Mouse (Mus musculus) lung, embryonic 16.5 days (tissue): ENCODE measurements at regions not wholly inside any gene's neighbourhood (a gene's known extent, or its start where the extent isn't known, plus 50 kb on each side); places are given as distances from the start of the nearest gene placed in this dataset.
A peak's percentile ranks its signal among the peaks of the same experiment; 100 is the strongest.

ENCODE experiments used
- ATAC-seq: fragments of 200-750 bp; cut with Nextera tagmentation; 2 replicates; pipeline ENCODE4 v1.8.0; 2017; ENCODE audit warnings: low read depth, mild to moderate bottlenecking, moderate library complexity
- H3K27ac ChIP-seq: fragments of 300-500 bp; sonication (generic); 2 replicates; pipeline ENCODE4 v1.5.1; 2014; ENCODE audit warnings: mild to moderate bottlenecking, control low read depth, low read length
- H3K27me3 ChIP-seq: fragments of 300-500 bp; sonication (generic); 2 replicates; pipeline ENCODE4 v1.6.1; 2014; ENCODE audit warnings: low read depth, low read length, mixed read lengths; ENCODE audit not compliant: control insufficient read depth, insufficient read depth
- H3K36me3 ChIP-seq: fragments of 300-500 bp; sonication (generic); 2 replicates; pipeline ENCODE4 v1.6.1; 2014; ENCODE audit warnings: low read length; ENCODE audit not compliant: control insufficient read depth, insufficient read depth
- H3K4me1 ChIP-seq: fragments of 300-500 bp; sonication (generic); replicated peaks from 2 replicates; pipeline ENCODE4 v1.6.1; 2014; ENCODE audit warnings: low read length, mixed read lengths; ENCODE audit not compliant: control insufficient read depth, insufficient read depth
- H3K4me2 ChIP-seq: fragments of 300-500 bp; sonication (generic); 2 replicates; pipeline ENCODE4 v1.6.1; 2014; ENCODE audit warnings: low read depth, low read length, control low read depth
- H3K4me3 ChIP-seq: fragments of 300-500 bp; sonication (generic); 2 replicates; pipeline ENCODE4 v1.5.1; 2014; ENCODE audit warnings: mild to moderate bottlenecking, low read length, control low read depth
- H3K9ac ChIP-seq: fragments of 300-500 bp; sonication (generic); 2 replicates; pipeline ENCODE4 v1.6.1; 2014; ENCODE audit warnings: low read length, control low read depth
- H3K9me3 ChIP-seq: fragments of 300-500 bp; sonication (generic); 2 replicates; pipeline ENCODE4 v1.6.1; 2016; ENCODE audit warnings: low read length; ENCODE audit not compliant: control insufficient read depth
- WGBS: fragments of 180-500 bp; shearing (Covaris S2); extraction: QIAGEN DNeasy Blood & Tissue Kit; methylation state at CpG from one replicate; pipeline ENCODE4 v1.1.7; 2014; 5-methylcytosine and 5-hydroxymethylcytosine counted together

GRCm38 (mm10) chr16:22750725-22751287 lies 60.6 kb downstream of the Crygs start:
- ATAC-seq, result no peak
- H3K27me3 ChIP-seq, result no peaks in the 10 kb centered on the region

DNA sequence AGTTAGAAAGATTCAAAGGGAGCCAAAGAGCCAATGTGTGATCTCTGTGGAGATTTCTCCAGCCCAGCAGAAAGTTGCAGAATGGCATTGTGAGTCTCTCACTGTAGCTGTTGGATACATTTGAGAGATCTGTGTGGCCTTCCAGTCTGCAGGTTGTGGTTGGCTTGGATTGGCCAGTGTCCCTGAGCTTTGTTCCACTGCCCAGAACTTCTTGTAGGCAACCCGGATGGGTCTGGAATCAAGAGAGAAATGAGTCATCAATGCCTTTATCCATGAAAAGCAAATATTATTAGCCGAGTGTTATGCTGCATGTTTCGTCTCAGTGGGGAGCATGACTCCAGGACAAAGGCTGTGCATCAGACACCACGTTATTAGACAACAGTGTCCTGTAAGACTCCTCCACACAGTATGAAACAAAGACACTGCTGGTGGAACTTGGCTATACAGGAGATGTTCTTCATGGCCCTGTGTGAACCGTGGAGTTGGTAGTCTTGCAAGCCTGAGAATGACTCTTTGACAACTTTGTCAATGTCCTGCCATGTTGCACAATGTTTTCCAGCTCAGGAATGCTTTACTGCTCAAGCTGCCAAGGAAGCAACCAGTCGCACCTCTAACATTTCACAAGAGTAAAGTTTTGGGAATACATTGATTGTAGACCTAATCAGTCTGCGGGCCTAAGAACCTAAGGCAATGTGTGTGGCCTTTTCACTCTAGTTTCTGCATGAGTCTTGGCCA lies 67.1 kb downstream of the Crygs start:
- Histone ChIP-seq H3K4me1 (peaks cover 2% of the 10 kb centered on the region; the same call in 1 of the 2 replicates), H3K9me3 (no peaks in the 10 kb centered on the region), H3K4me2 (no peak overlapping the region), H3K27me3 (no peaks in the 10 kb centered on the region), H3K9ac (no peak overlapping the region), H3K4me3 (no peak overlapping the region), H3K27ac (no peak overlapping the region), H3K36me3 (no peaks in the 10 kb centered on the region)
- WGBS, result 85% methylated on average over 7 of the region's 7 CpGs
- no peak for ATAC-seq

More at GRCm38 (mm10) chr16:22750725-22751287, 60.6 kb downstream of the Crygs start:
- Histone ChIP-seq H3K9ac (no peak overlapping the region), H3K36me3 (no peaks in the 10 kb centered on the region), H3K4me1 (no peaks in the 10 kb centered on the region), H3K27ac (no peak overlapping the region), H3K4me2 (no peak overlapping the region), H3K4me3 (no peak overlapping the region), H3K9me3 (no peaks in the 10 kb centered on the region)
- WGBS, result 79% methylated on average over 5 of the region's 5 CpGs

GRCm38 (mm10) chr16:22743461-22743860 lies 67.9 kb downstream of the Crygs start:
- Histone ChIP-seq H3K9ac (no peak overlapping the region), H3K27me3 (no peaks in the 10 kb centered on the region), H3K4me1 (peaks cover 2% of the 10 kb centered on the region; the same call in 1 of the 2 replicates), H3K4me3 (no peak overlapping the region), H3K27ac (no peak overlapping the region), H3K4me2 (no peak overlapping the region), H3K9me3 (no peaks in the 10 kb centered on the region), H3K36me3 (no peaks in the 10 kb centered on the region)
- 97% methylated on average over 1 of the region's 1 CpGs for WGBS
- ATAC-seq, result no peak

DNA sequence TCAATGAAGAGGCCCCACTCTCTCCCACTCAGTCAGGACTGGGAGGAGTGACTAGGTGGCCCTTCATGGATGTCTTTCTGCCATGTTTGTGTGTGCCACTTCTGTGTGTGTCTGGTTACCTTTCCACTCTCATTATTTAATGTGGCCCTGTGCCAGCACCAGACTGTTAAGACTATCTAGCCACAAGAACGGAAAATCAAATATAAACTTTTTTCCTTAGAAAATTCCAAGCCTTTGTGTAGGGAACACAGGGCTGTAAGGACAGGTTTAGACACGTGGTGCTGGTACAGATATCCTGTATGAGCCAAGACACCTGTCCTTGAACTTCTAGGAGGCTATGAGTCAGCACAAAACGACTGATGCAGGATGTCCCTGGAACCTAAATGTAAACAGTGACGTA lies 69.9 kb downstream of the Crygs start:
- H3K27me3 ChIP-seq, result no peaks in the 10 kb centered on the region
- ATAC-seq, result peak; percentile 85
- peaks cover 2% of the 10 kb centered on the region; the same call in 1 of the 2 replicates for H3K4me1 ChIP-seq
- H3K4me2 ChIP-seq, result no peak overlapping the region
- no peak overlapping the region for H3K27ac ChIP-seq
- no peaks in the 10 kb centered on the region for H3K36me3 ChIP-seq
- WGBS, result 23% methylated on average over 4 of the region's 4 CpGs
- H3K4me3 ChIP-seq, result no peak overlapping the region
- H3K9me3 ChIP-seq, result no peaks in the 10 kb centered on the region
- no peak overlapping the region for H3K9ac ChIP-seq

DNA sequence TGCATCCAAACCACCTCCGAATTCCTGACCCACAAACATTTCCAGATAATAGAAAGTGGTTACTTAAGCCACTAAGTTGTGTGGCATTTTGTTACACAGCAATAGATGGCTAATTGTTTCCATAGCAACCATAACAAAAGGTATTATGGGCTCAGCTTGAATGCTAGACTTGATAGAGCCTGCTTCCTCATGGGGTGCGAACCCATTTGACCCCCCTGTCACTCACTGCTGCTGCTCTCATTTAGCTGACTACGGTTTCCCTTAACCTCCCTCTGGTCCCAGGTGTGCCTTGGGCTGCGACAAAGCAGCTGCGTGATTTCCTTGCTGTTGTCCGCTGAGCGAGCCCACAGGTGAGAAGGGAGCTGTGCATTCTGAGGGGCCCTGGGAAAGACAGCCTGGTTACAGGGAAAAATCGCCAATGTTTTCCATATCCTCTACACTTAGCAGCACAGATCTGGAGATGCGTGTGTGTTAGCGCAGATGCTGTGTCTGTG lies 76.8 kb downstream of the Crygs start:
- Histone ChIP-seq H3K27me3 (no peaks in the 10 kb centered on the region), H3K9me3 (no peaks in the 10 kb centered on the region), H3K4me3 (no peak overlapping the region), H3K4me2 (no peak overlapping the region), H3K9ac (no peak overlapping the region), H3K27ac (no peak overlapping the region), H3K36me3 (no peaks in the 10 kb centered on the region), H3K4me1 (no peaks in the 10 kb centered on the region)
- WGBS, result 56% methylated on average over 10 of the region's 10 CpGs
- ATAC-seq, result no peak

DNA sequence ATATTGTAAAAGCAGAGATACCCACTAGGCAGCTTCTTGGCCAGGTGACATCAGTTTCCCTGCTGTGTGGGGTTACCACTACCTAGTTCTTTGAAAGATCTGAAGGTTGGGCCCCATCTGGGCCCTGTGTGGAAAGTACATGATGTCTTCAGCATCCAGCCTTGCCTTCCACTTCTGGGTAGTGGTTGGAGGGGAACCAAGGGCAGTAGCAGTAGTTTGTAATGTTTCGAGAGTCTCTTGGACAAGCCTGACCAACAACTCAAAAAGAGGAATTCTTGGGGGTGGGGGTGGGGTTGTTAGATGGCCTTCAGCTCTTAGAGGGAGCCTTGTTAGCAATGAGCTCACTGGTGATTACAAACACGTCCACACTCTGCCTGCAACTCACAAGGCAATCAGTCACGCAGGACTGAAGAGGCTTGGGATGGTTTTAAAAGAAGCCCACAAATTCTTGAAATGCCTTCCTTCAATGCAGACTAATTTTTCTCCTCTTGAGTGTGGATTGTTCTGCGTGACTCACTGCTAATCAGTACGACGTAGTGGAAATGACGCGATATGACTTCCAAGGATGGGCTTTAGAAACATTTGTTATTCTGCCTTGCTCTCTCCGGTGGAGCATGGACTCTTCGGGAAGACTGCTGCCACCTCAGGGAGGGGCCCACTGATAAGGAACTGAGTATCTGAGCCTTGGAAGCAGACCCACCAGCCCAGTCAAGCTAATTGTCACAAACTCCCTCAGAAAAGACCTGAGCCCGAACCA lies 76.9 kb upstream of the Dgkg start:
- Histone ChIP-seq H3K27ac (no peak overlapping the region), H3K4me2 (no peak overlapping the region)

DNA sequence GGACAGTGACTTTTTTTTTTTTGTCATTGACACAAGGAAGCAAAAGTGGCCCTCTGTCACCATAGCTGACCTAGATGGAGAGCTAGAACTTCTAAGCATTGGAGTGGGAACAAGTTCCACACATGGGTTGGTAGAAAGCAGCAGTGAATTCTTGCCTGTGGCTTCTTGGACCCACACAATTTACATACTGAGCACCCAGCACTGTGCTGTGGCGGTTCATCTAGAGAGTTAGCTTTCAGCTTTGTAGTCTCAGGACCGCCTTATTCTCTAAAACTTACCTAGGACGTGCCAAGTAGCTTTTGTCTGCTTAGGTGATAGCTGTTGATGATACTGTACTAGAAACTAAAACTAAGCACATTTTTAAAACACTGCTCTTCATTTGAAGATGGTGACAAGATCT lies 72.1 kb upstream of the Dgkg start:
- no peak for ATAC-seq
- 75% methylated on average over 3 of the region's 3 CpGs for WGBS
- H3K9me3 ChIP-seq, result no peaks in the 10 kb centered on the region

More for the DNA sequence above, 76.9 kb upstream of the Dgkg start:
- no peaks in the 10 kb centered on the region for H3K36me3 ChIP-seq
- peak; percentile 59; the same call in 1 of the 2 replicates for ATAC-seq
- no peaks in the 10 kb centered on the region for H3K27me3 ChIP-seq
- 21% methylated on average over 11 of the region's 11 CpGs for WGBS
- no peak overlapping the region for H3K9ac ChIP-seq
- no peaks in the 10 kb centered on the region for H3K4me1 ChIP-seq
- H3K4me3 ChIP-seq, result no peak overlapping the region
- H3K9me3 ChIP-seq, result no peaks in the 10 kb centered on the region

DNA sequence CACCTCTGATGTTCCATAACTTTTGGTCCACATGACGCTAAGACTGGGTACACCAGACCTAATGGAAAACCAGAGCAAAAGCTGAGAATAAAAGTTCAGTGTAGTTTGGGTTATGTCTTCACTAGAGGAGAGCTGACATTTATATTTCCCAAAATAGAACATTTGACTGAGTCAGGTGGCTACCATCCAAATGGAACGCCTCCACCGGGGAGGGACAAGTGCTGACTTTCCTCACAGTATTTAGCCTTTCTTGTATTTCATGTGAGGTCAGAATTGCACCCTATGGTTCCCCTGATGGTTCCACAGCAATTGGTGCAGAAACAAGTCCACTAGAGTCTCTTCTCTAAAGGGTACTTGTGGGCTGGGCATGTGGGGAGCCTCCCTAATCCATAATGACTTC lies 68.2 kb upstream of the Dgkg start:
- no peak overlapping the region for H3K27ac ChIP-seq
- no peaks in the 10 kb centered on the region for H3K4me1 ChIP-seq
- no peak overlapping the region for H3K4me3 ChIP-seq
- no peak overlapping the region for H3K9ac ChIP-seq
- ATAC-seq, result no peak
- no peaks in the 10 kb centered on the region for H3K36me3 ChIP-seq
- 83% methylated on average over 3 of the region's 3 CpGs for WGBS
- no peaks in the 10 kb centered on the region for H3K9me3 ChIP-seq
- no peaks in the 10 kb centered on the region for H3K27me3 ChIP-seq
- no peak overlapping the region for H3K4me2 ChIP-seq

More for the DNA sequence above, 72.1 kb upstream of the Dgkg start:
- Histone ChIP-seq H3K4me3 (no peak overlapping the region), H3K4me1 (no peaks in the 10 kb centered on the region), H3K4me2 (no peak overlapping the region), H3K36me3 (no peaks in the 10 kb centered on the region), H3K9ac (no peak overlapping the region), H3K27ac (no peak overlapping the region), H3K27me3 (no peaks in the 10 kb centered on the region)

DNA sequence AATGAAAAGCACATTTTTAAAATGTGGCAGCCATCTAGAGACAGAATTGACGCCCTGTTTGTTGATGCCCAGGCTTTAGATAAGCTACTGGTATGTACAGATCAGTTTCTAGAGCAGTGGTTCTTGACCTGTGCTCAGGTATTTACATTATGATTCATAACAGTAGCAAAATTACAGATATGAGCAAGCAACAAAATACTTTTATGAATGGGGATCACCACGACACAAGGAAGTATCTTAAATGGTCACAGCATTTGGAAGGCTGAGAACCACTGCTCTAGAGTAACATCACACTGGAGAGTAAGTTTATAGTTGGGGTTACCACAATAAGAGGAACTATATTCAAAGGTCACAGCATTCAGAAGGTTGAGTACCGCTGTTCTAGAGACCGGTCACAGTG lies 66.3 kb upstream of the Dgkg start:
- 76% methylated on average over 4 of the region's 4 CpGs for WGBS
- no peak overlapping the region for H3K4me2 ChIP-seq
- no peak overlapping the region for H3K4me3 ChIP-seq
- H3K36me3 ChIP-seq, result no peaks in the 10 kb centered on the region
- H3K4me1 ChIP-seq, result no peaks in the 10 kb centered on the region
- ATAC-seq, result no peak
- H3K9me3 ChIP-seq, result no peaks in the 10 kb centered on the region
- no peak overlapping the region for H3K9ac ChIP-seq
- no peaks in the 10 kb centered on the region for H3K27me3 ChIP-seq
- no peak overlapping the region for H3K27ac ChIP-seq
